Mouse (Mus musculus) heart, adult 2 months (tissue): ENCODE results near the gene Pknox1.

ENCODE experiments used
- CTCF ChIP-seq: fragments of 200-600 bp; IDR thresholded peaks from 2 replicates; pipeline ENCODE4 v1.8.1; 2022; ENCODE audit warnings: antibody characterized with exemption, mild to moderate bottlenecking, moderate library complexity
- POLR2A ChIP-seq: fragments of 200-500 bp; IDR thresholded peaks from 2 replicates; pipeline ENCODE4 v1.6.1; 2011; ENCODE audit warnings: mild to moderate bottlenecking, low read depth, low read length, control low read depth; ENCODE audit not compliant: insufficient read depth

DNA sequence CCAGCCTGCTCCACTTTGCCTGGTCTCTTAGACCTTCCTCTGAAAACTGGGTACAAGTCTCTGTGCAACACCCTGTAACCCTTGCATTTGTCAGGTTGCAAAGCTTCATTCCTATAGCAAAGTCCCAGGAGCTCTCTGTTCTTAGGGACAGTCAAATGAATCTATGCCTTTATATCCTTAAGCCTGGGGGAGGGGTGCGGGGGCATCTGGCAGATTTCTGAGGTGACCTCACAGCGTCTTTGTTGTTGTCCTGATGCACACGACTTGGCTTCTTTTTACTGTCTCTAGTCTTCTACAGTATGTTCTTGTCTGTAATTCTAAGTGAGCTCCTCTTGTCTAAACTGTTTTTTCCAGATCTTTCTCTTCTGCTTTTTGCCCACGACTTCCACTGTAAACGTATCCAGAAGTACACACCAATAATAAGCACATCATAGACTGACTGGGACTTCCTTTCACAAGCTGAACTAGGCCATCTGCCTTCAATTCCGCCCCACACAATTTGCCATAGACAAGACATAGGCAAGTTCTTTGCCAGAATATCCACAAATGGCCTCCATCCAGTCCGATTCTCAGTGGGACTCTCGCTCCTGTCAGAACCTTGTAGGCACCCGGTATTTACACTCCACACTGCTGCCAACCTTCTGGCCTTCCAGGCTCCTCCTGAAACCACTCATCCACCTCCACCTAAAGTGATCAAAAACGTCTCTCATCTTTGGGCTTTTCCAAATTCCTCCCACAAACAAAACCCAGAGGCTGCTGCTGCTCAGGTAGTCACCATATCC is 12.1 kb downstream of the Pknox1 start:
- no peak for TF ChIP-seq POLR2A
- no peak for TF ChIP-seq CTCF
